Mouse (Mus musculus): ENCODE data around the gene Grid1.

- no peak for TF ChIP-seq CTCF (IDR thresholded peaks at IDR 0.05; ENCODE audit: borderline replicate concordance, insufficient read depth, low read length)
- TF ChIP-seq POLR2A (IDR thresholded peaks at IDR 0.05; ENCODE audit: low read depth, low read length) = no peak
Observed at GRCm38 (mm10) chr14:34772132-34772531, 47.8 kb upstream of the Grid1 start.

Measured in embryonic fibroblast, embryonic 13.5 days (primary cell).